Mouse (Mus musculus) cerebellum, postnatal 10 days (tissue): ENCODE measurements around the gene Arid5b.

Experiments
- DNase-seq, 2 experiments: peaks; one replicate each; pipeline ENCODE4 v3.0.0; 2021; ENCODE audit warnings: mixed read lengths in 2 of 2

Arid5b gene

GRCm38 (mm10) chr10:68231385-68232182 is 47.0 kb downstream of the Arid5b start:
- no peak for DNase-seq

GRCm38 (mm10) chr10:68230653-68231384 is 47.7 kb downstream of the Arid5b start:
- DNase-seq = no peak

- no peak for DNase-seq
Observed at GRCm38 (mm10) chr10:68229640-68230565, 48.6 kb downstream of the Arid5b start.

GRCm38 (mm10) chr10:68222676-68223075 is 55.9 kb downstream of the Arid5b start:
- no peak for DNase-seq

- no peak for DNase-seq
Observed at GRCm38 (mm10) chr10:68222012-68222411, 56.5 kb downstream of the Arid5b start.

GRCm38 (mm10) chr10:68219327-68219726 is 59.2 kb downstream of the Arid5b start:
- DNase-seq = no peak

GRCm38 (mm10) chr10:68218678-68219077 is 59.9 kb downstream of the Arid5b start:
- no peak for DNase-seq

- no peak for DNase-seq
Observed at GRCm38 (mm10) chr10:68214809-68215468, 63.6 kb downstream of the Arid5b start.

- DNase-seq = peak in 1 of 2 experiments; percentile 29
Observed at GRCm38 (mm10) chr10:68212061-68212915, 66.3 kb downstream of the Arid5b start.

GRCm38 (mm10) chr10:68211514-68211913 is 67.0 kb downstream of the Arid5b start:
- no peak for DNase-seq

GRCm38 (mm10) chr10:68210025-68210642 is 68.4 kb downstream of the Arid5b start:
- no peak for DNase-seq

GRCm38 (mm10) chr10:68208670-68209065 is 69.9 kb downstream of the Arid5b start:
- peak; percentile 12 to 24 for DNase-seq

- peak; percentile 72 to 76 for DNase-seq
Observed at GRCm38 (mm10) chr10:68207803-68208669, 70.5 kb downstream of the Arid5b start.

GRCm38 (mm10) chr10:68204391-68204790 is 74.1 kb downstream of the Arid5b start:
- DNase-seq = no peak

- DNase-seq = no peak
Observed at GRCm38 (mm10) chr10:68203860-68204259, 74.7 kb downstream of the Arid5b start.

- DNase-seq = no peak
Observed at GRCm38 (mm10) chr10:68203322-68203721, 75.2 kb downstream of the Arid5b start.

- no peak for DNase-seq
Observed at GRCm38 (mm10) chr10:68199440-68199839, 79.1 kb downstream of the Arid5b start.

GRCm38 (mm10) chr10:68196324-68196723 is 82.2 kb downstream of the Arid5b start:
- DNase-seq = no peak

- no peak for DNase-seq
Observed at GRCm38 (mm10) chr10:68193561-68193960, 85.0 kb downstream of the Arid5b start.

- peak; percentile 37 to 53 for DNase-seq
Observed at GRCm38 (mm10) chr10:68192824-68193255, 85.7 kb downstream of the Arid5b start.
